Mouse (Mus musculus) embryonic fibroblast, embryonic 13.5 days (primary cell): ENCODE results near the gene Gm973.

Experiments
- CTCF ChIP-seq: IDR thresholded peaks from 2 replicates; pipeline ENCODE4 v1.5.1; 2011; ENCODE audit warnings: mild to moderate bottlenecking, control low read depth, low read length, moderate library complexity, borderline replicate concordance; ENCODE audit not compliant: insufficient read depth
- POLR2A ChIP-seq: IDR thresholded peaks from 2 replicates; pipeline ENCODE4 v1.6.1; 2011; ENCODE audit warnings: low read depth, mild to moderate bottlenecking, control low read depth, low read length, moderate library complexity

DNA sequence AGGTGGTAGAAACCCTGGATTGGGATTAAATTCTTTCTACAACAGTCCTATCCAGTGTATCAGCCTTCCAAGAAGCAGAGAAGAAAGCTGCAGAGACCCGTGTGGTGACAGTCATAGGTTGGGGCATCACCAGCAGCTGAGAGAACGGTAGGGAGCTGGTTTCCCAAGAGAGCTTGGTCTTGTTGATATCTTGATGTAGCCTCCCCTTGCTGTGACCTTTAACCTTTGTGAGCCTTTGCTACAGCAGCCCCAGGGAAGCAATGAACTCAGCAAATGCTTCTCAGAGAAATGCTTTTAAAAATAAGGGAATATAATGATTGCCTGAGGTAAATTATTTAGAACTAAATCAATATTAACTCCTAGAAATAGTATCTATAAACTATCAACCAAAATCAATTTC, 13.7 kb upstream of the Gm973 start:
- no peak for TF ChIP-seq CTCF
- no peak for TF ChIP-seq POLR2A
